Mouse (Mus musculus) E14TG2a.4 (cell line): ENCODE data around the gene Fank1.

ENCODE experiments used
- H3K27me3 ChIP-seq: 2 replicates; pipeline ENCODE4 v1.6.1; 2014; ENCODE audit warnings: low read length, control low read depth; ENCODE audit not compliant: insufficient read depth
- H3K36me3 ChIP-seq: 2 replicates; pipeline ENCODE4 v1.6.1; 2014; ENCODE audit warnings: low read length, control low read depth; ENCODE audit not compliant: insufficient read depth
- H3K4me1 ChIP-seq: replicated peaks from 2 replicates; pipeline ENCODE4 v1.6.1; 2014; ENCODE audit warnings: low read depth, low read length, control low read depth
- H3K4me3 ChIP-seq: replicated peaks from 2 replicates; pipeline ENCODE4 v1.5.1; 2014; ENCODE audit warnings: mild to moderate bottlenecking, low read length
- H3K9me3 ChIP-seq: 2 replicates; pipeline ENCODE4 v1.6.1; 2014; ENCODE audit warnings: low read length, control low read depth
- CTCF ChIP-seq: conservative IDR thresholded peaks from 2 replicates; pipeline ENCODE4 v1.5.1; 2014; ENCODE audit warnings: low read length
- NANOG ChIP-seq: IDR thresholded peaks from 2 replicates; pipeline ENCODE4 v1.6.1; 2014; ENCODE audit warnings: borderline replicate concordance, low read length, mixed read lengths
- POU5F1 ChIP-seq: IDR thresholded peaks from 2 replicates; pipeline ENCODE4 v1.6.1; 2014; ENCODE audit warnings: low read length, borderline replicate concordance

Fank1 gene

GRCm38 (mm10) chr7:133829579-133829978, 52.9 kb downstream of the Fank1 start:
- TF ChIP-seq NANOG (no peak), POU5F1 (no peak), CTCF (no peak)
- no peaks in the 10 kb centered on the region for H3K36me3 ChIP-seq
- no peaks in the 10 kb centered on the region for H3K9me3 ChIP-seq

GRCm38 (mm10) chr7:133839546-133839945, 62.9 kb downstream of the Fank1 start:
- Histone ChIP-seq H3K36me3 (no peaks in the 10 kb centered on the region), H3K4me1 (no peaks in the 10 kb centered on the region), H3K27me3 (peaks cover 8% of the 10 kb centered on the region; the same call in 1 of the 2 replicates), H3K9me3 (no peaks in the 10 kb centered on the region), H3K4me3 (no peak overlapping the region)
- TF ChIP-seq CTCF (no peak), NANOG (no peak), POU5F1 (no peak)

More at GRCm38 (mm10) chr7:133829579-133829978, 52.9 kb downstream of the Fank1 start:
- H3K4me3 ChIP-seq, result no peak overlapping the region
- H3K4me1 ChIP-seq, result peaks cover 8% of the 10 kb centered on the region
- H3K27me3 ChIP-seq, result no peaks in the 10 kb centered on the region

- Histone ChIP-seq H3K4me3 (no peak overlapping the region), H3K4me1 (peaks cover 9% of the 10 kb centered on the region), H3K9me3 (no peaks in the 10 kb centered on the region), H3K36me3 (no peaks in the 10 kb centered on the region), H3K27me3 (peaks cover 8% of the 10 kb centered on the region; the same call in 1 of the 2 replicates)
- TF ChIP-seq POU5F1, result no peak
- no peak for TF ChIP-seq NANOG
- no peak for TF ChIP-seq CTCF
Measured at GRCm38 (mm10) chr7:133842079-133842478, 65.4 kb downstream of the Fank1 start.

GRCm38 (mm10) chr7:133847175-133847574, 70.5 kb downstream of the Fank1 start:
- Histone ChIP-seq H3K27me3 (peaks cover 7% of the 10 kb centered on the region; the same call in 1 of the 2 replicates), H3K4me3 (no peak overlapping the region), H3K4me1 (peaks cover 20% of the 10 kb centered on the region), H3K36me3 (no peaks in the 10 kb centered on the region), H3K9me3 (no peaks in the 10 kb centered on the region)
- TF ChIP-seq POU5F1, result no peak
- TF ChIP-seq CTCF, result no peak
- TF ChIP-seq NANOG, result no peak

GRCm38 (mm10) chr7:133848180-133848579, 71.5 kb downstream of the Fank1 start:
- H3K27me3 ChIP-seq, result peaks cover 4% of the 10 kb centered on the region; the same call in 1 of the 2 replicates
- TF ChIP-seq POU5F1, result no peak
- TF ChIP-seq NANOG, result no peak
- no peak for TF ChIP-seq CTCF
- H3K9me3 ChIP-seq, result no peaks in the 10 kb centered on the region
- peaks cover 20% of the 10 kb centered on the region for H3K4me1 ChIP-seq
- H3K36me3 ChIP-seq, result no peaks in the 10 kb centered on the region
- H3K4me3 ChIP-seq, result no peak overlapping the region

GRCm38 (mm10) chr7:133850735-133851134, 74.1 kb downstream of the Fank1 start:
- no peak for TF ChIP-seq POU5F1
- TF ChIP-seq CTCF, result peak; percentile 55
- Histone ChIP-seq H3K4me3 (no peak overlapping the region), H3K27me3 (no peaks in the 10 kb centered on the region), H3K9me3 (no peaks in the 10 kb centered on the region), H3K4me1 (peaks cover 20% of the 10 kb centered on the region), H3K36me3 (no peaks in the 10 kb centered on the region)

- H3K4me3 ChIP-seq, result no peak overlapping the region
- H3K9me3 ChIP-seq, result peaks cover 22% of the 10 kb centered on the region
- TF ChIP-seq CTCF, result peak; percentile 68
- TF ChIP-seq NANOG, result no peak
- H3K36me3 ChIP-seq, result no peaks in the 10 kb centered on the region
- H3K4me1 ChIP-seq, result no peaks in the 10 kb centered on the region
- 0 out of 2 replicates have a peak, but pooled peaks cover 5% of the 10 kb centered on the region for H3K27me3 ChIP-seq
Measured at GRCm38 (mm10) chr7:133856278-133856677, 79.6 kb downstream of the Fank1 start.

- H3K4me1 ChIP-seq, result no peaks in the 10 kb centered on the region
- H3K4me3 ChIP-seq, result no peak overlapping the region
- H3K9me3 ChIP-seq, result peaks cover 36% of the 10 kb centered on the region
- TF ChIP-seq POU5F1 (no peak), NANOG (no peak), CTCF (no peak)
- 0 out of 2 replicates have a peak, but pooled peaks cover 5% of the 10 kb centered on the region for H3K27me3 ChIP-seq
- H3K36me3 ChIP-seq, result no peaks in the 10 kb centered on the region
Measured at GRCm38 (mm10) chr7:133858506-133858905, 81.8 kb downstream of the Fank1 start.

GRCm38 (mm10) chr7:133859548-133859947, 82.9 kb downstream of the Fank1 start:
- Histone ChIP-seq H3K4me1 (no peaks in the 10 kb centered on the region), H3K36me3 (no peaks in the 10 kb centered on the region), H3K9me3 (peaks cover 36% of the 10 kb centered on the region), H3K4me3 (no peak overlapping the region), H3K27me3 (0 out of 2 replicates have a peak, but pooled peaks cover 5% of the 10 kb centered on the region)
- TF ChIP-seq CTCF, result no peak
- no peak for TF ChIP-seq NANOG
- TF ChIP-seq POU5F1, result no peak

- Histone ChIP-seq H3K4me1 (no peaks in the 10 kb centered on the region), H3K36me3 (no peaks in the 10 kb centered on the region), H3K27me3 (0 out of 2 replicates have a peak, but pooled peaks cover 5% of the 10 kb centered on the region), H3K9me3 (peaks cover 48% of the 10 kb centered on the region), H3K4me3 (no peak overlapping the region)
- TF ChIP-seq CTCF (no peak), NANOG (no peak), POU5F1 (no peak)
Measured at GRCm38 (mm10) chr7:133862233-133862632, 85.6 kb downstream of the Fank1 start.
